In the genomic region with DNA sequence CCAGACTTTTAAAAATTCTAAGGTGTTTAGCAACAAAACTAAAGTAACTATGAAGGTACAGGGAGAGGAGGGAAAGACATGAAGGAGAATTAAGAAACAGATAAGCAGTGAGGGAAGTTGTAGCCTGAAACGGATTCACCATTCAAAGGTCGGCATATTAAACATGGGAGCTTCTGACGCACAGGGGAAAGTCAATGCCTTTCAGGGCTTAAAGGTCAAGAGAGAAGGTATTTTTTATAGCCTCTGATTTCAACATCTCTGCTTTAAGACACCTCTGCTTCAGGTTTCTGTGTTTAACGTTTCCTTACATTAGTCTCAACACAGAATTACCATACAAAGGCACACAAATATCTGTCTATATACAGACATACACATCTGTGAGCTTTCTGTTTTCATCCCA, we compare ENCODE assay signal across 17 mouse cellular contexts.
"Had no signal": no experiment of that assay in that cellular context is flagged by ENCODE, and none has a peak within 500 bp of the region (broad histone marks: within the 10 kb centered on the region; RNA-seq: fewer than 3 reads in every experiment).

No protein-coding gene starts in this region.

- H3K36me3 ChIP-seq: neural tube, embryonic 12.5 days; neural tube, embryonic 13.5 days; neural tube, embryonic 15.5 days; stomach, embryonic 15.5 days had no signal

- H3K4me1 ChIP-seq: neural tube, embryonic 12.5 days; neural tube, embryonic 13.5 days; neural tube, embryonic 15.5 days; stomach, embryonic 15.5 days had no signal

- H3K4me3 ChIP-seq: neural tube, embryonic 12.5 days; neural tube, embryonic 13.5 days; neural tube, embryonic 15.5 days; stomach, embryonic 15.5 days had no signal

- H3K4me2 ChIP-seq: neural tube, embryonic 12.5 days; neural tube, embryonic 13.5 days; neural tube, embryonic 15.5 days; stomach, embryonic 15.5 days had no signal

- H3K27ac ChIP-seq: neural tube, embryonic 12.5 days; neural tube, embryonic 13.5 days; neural tube, embryonic 15.5 days; stomach, embryonic 15.5 days; stomach, postnatal 0 days had no signal

- H3K9me3 ChIP-seq: neural tube, embryonic 12.5 days; neural tube, embryonic 13.5 days; neural tube, embryonic 15.5 days; stomach, embryonic 15.5 days had no signal

- DNase-seq: retina, postnatal 1 day; right cerebral cortex, adult 18-20 months; right cerebral cortex, postnatal 14 days; right cerebral cortex, postnatal 25 days; right cerebral cortex, postnatal 4 days; spleen, adult 18-20 months; thymus, adult 18-20 months; thymus, adult 2 months; thymus, postnatal 14 days; thymus, postnatal 25 days; thymus, postnatal 36 days; thymus, postnatal 4 days had no signal

- H3K27me3 ChIP-seq: neural tube, embryonic 12.5 days; neural tube, embryonic 13.5 days; neural tube, embryonic 15.5 days; stomach, embryonic 15.5 days had no signal

- H3K9ac ChIP-seq: neural tube, embryonic 12.5 days; neural tube, embryonic 13.5 days; neural tube, embryonic 15.5 days; stomach, embryonic 15.5 days had no signal
